Mouse (Mus musculus) CH12.LX (cell line): ENCODE results near the gene Exd1. TPM values are rescaled to one million over a fixed set of nuclear protein-coding genes. Genes with fewer than 3 reads are reported as not detected.
"Not testable (repeated sequence)": the region's sequence is repeated elsewhere in the genome, so short reads cannot be mapped to it uniquely, and the experiment has no call there.

Source experiments
- DNase-seq: peaks from one replicate; pipeline ENCODE4 v3.0.0-alpha.2; 2013; ENCODE audit errors: extremely low read depth
- H3K27ac ChIP-seq: 2 replicates; pipeline ENCODE4 v1.5.1; 2012; ENCODE audit warnings: low read depth, mild to moderate bottlenecking, control low read depth, moderate library complexity; ENCODE audit not compliant: insufficient read depth
- H3K27me3 ChIP-seq: replicated peaks from 2 replicates; pipeline ENCODE3; 2012; ENCODE audit warnings: inconsistent platforms
- H3K36me3 ChIP-seq, 2 experiments: replicated peaks in 1 of 2; 2 replicates each; pipeline versions ENCODE3 to v1.6.1; 2012; ENCODE audit warnings: inconsistent platforms in 1 of 2, low read length in 1 of 2, mild to moderate bottlenecking in 1 of 2, mixed read lengths in 1 of 2, moderate library complexity in 1 of 2; ENCODE audit not compliant: control insufficient read depth in 1 of 2, insufficient read depth in 1 of 2
- H3K4me1 ChIP-seq, 2 experiments: 2 replicates each; pipeline ENCODE4 v1.6.1; 2012; ENCODE audit warnings: inconsistent platforms in 1 of 2, moderate library complexity in 1 of 2; ENCODE audit not compliant: insufficient read depth in 2 of 2, control insufficient read depth in 1 of 2
- H3K4me2 ChIP-seq: 2 replicates; pipeline ENCODE4 v1.6.1; 2012; ENCODE audit warnings: low read depth, mild to moderate bottlenecking, control low read depth; ENCODE audit not compliant: poor library complexity, insufficient read depth, severe bottlenecking
- H3K4me3 ChIP-seq, 3 experiments: fragments of 150-350 bp in 1 of 3; sonication (generic) in 1 of 3; replicated peaks in 1 of 3; 2 replicates each; pipeline versions ENCODE3 to v1.5.1; 2011 to 2012; ENCODE audit warnings: low read depth in 2 of 3, low read length in 2 of 3, mild to moderate bottlenecking in 2 of 3, moderate library complexity in 2 of 3, control low read depth in 1 of 3, improper control_type of control experiment in 1 of 3, inconsistent platforms in 1 of 3, mixed read lengths in 1 of 3; ENCODE audit not compliant: poor library complexity in 1 of 3
- H3K79me2 ChIP-seq: replicated peaks from 2 replicates; pipeline ENCODE4 v1.6.1; 2012; ENCODE audit warnings: mild to moderate bottlenecking, moderate library complexity; ENCODE audit not compliant: control insufficient read depth, poor library complexity, insufficient read depth, severe bottlenecking; ENCODE audit errors: extremely low read depth
- H3K9ac ChIP-seq: 2 replicates; pipeline ENCODE4 v1.6.1; 2012; ENCODE audit warnings: low read depth, mild to moderate bottlenecking, control low read depth, moderate library complexity; ENCODE audit not compliant: insufficient read depth
- H3K9me3 ChIP-seq: replicated peaks from 2 replicates; pipeline ENCODE3; 2012; ENCODE audit warnings: low read length, inconsistent platforms, mixed read lengths
- BHLHE40 ChIP-seq: IDR thresholded peaks from 2 replicates; pipeline ENCODE4 v1.6.1; 2011; ENCODE audit warnings: mild to moderate bottlenecking, low read depth, low read length, improper control_type of control experiment
- CTCF ChIP-seq, 2 experiments: IDR thresholded peaks in 1 of 2; conservative IDR thresholded peaks in 1 of 2; 2 replicates each; pipeline ENCODE4 v1.5.1; 2011 to 2012; ENCODE audit warnings: low read depth in 2 of 2, low read length in 2 of 2, improper control_type of control experiment in 1 of 2, inconsistent platforms in 1 of 2, mild to moderate bottlenecking in 1 of 2, moderate library complexity in 1 of 2
- E2F4 ChIP-seq: IDR thresholded peaks from 2 replicates; pipeline ENCODE4 v1.6.1; 2011; ENCODE audit warnings: low read depth, low read length, improper control_type of control experiment; ENCODE audit not compliant: insufficient replicate concordance
- ELF1 ChIP-seq: IDR thresholded peaks from 2 replicates; pipeline ENCODE4 v1.6.1; 2014; ENCODE audit warnings: low read depth, mild to moderate bottlenecking, inconsistent platforms, low read length, improper control_type of control experiment
- EP300 ChIP-seq: IDR thresholded peaks from 2 replicates; pipeline ENCODE4 v1.6.1; 2011; ENCODE audit warnings: low read length, improper control_type of control experiment
- GABPA ChIP-seq: IDR thresholded peaks from 2 replicates; pipeline ENCODE4 v1.6.1; 2012; ENCODE audit warnings: low read depth, low read length, improper control_type of control experiment, inconsistent platforms; ENCODE audit not compliant: insufficient replicate concordance
- JUN ChIP-seq: IDR thresholded peaks from 2 replicates; pipeline ENCODE4 v1.6.1; 2011; ENCODE audit warnings: low read depth, mild to moderate bottlenecking, low read length, improper control_type of control experiment, moderate library complexity; ENCODE audit not compliant: insufficient read depth
- KAT2A ChIP-seq: IDR thresholded peaks from 2 replicates; pipeline ENCODE4 v1.6.1; 2012; ENCODE audit warnings: low read length, improper control_type of control experiment, inconsistent platforms; ENCODE audit not compliant: insufficient replicate concordance
- MAFK ChIP-seq: IDR thresholded peaks from 2 replicates; pipeline ENCODE4 v1.6.1; 2011; ENCODE audit warnings: low read length, improper control_type of control experiment; ENCODE audit not compliant: insufficient replicate concordance
- MEF2A ChIP-seq: IDR thresholded peaks from 2 replicates; pipeline ENCODE4 v1.6.1; 2014; ENCODE audit warnings: low read depth, mild to moderate bottlenecking, inconsistent platforms, low read length, improper control_type of control experiment, borderline replicate concordance
- MXI1 ChIP-seq: IDR thresholded peaks from 2 replicates; pipeline ENCODE4 v1.6.1; 2011; ENCODE audit warnings: mild to moderate bottlenecking, low read depth, low read length, improper control_type of control experiment
- MYC ChIP-seq: IDR thresholded peaks from 2 replicates; pipeline ENCODE4 v1.6.1; 2011; ENCODE audit warnings: low read depth, mild to moderate bottlenecking, improper control_type of control experiment, low read length
- PAX5 ChIP-seq: IDR thresholded peaks from 2 replicates; pipeline ENCODE4 v1.6.1; 2012; ENCODE audit warnings: low read length, inconsistent platforms, mixed read lengths
- POLR2AphosphoS2 ChIP-seq: IDR thresholded peaks from 2 replicates; pipeline ENCODE4 v1.6.1; 2011; ENCODE audit warnings: low read depth, low read length, improper control_type of control experiment
- RAD21 ChIP-seq: IDR thresholded peaks from 2 replicates; pipeline ENCODE4 v1.6.1; 2011; ENCODE audit warnings: low read depth, mild to moderate bottlenecking, low read length, improper control_type of control experiment, moderate library complexity
- SIN3A ChIP-seq: IDR thresholded peaks from 2 replicates; pipeline ENCODE4 v1.6.1; 2012; ENCODE audit warnings: low read length, improper control_type of control experiment, inconsistent platforms
- SMC3 ChIP-seq: IDR thresholded peaks from 2 replicates; pipeline ENCODE4 v1.6.1; 2011; ENCODE audit warnings: low read depth, low read length, improper control_type of control experiment
- UBTF ChIP-seq: IDR thresholded peaks from 2 replicates; pipeline ENCODE4 v1.6.1; 2012; ENCODE audit warnings: low read depth, mild to moderate bottlenecking, inconsistent platforms, low read length, improper control_type of control experiment, moderate library complexity
- USF2 ChIP-seq: conservative IDR thresholded peaks from 2 replicates; pipeline ENCODE4 v1.6.1; 2011; ENCODE audit warnings: low read depth, low read length, improper control_type of control experiment
- ZC3H11A ChIP-seq: IDR thresholded peaks from 2 replicates; pipeline ENCODE4 v1.6.1; 2012; ENCODE audit warnings: low read depth, mild to moderate bottlenecking, inconsistent platforms, low read length, improper control_type of control experiment
- ZKSCAN1 ChIP-seq: IDR thresholded peaks from 2 replicates; pipeline ENCODE4 v1.6.1; 2012; ENCODE audit warnings: low read depth, inconsistent platforms, low read length, improper control_type of control experiment, borderline replicate concordance
- ZMIZ1 ChIP-seq: IDR thresholded peaks from 2 replicates; pipeline ENCODE4 v1.6.1; 2012; ENCODE audit warnings: low read depth, mild to moderate bottlenecking, inconsistent platforms, low read length, improper control_type of control experiment
- dilution Hi-C: fragments of 300-500 bp; cut with MboI; formaldehyde crosslinking; loops from 2 replicates; pipeline ENCODE4 v1.14.3; 2020; ENCODE audit warnings: low sequenced_read_pairs; ENCODE audit not compliant: extremely low pct_unique_long_range_greater_than_20kb, extremely low pct_ligation_motif_present
- in situ Hi-C: fragments of 300-500 bp; cut with MboI; formaldehyde crosslinking; loops from 3 replicates; pipeline ENCODE4 v1.14.3; 2019; ENCODE audit warnings: low sequenced_read_pairs, low pct_ligation_motif_present, low pct_unique_long_range_greater_than_20kb, mixed read lengths
- polyA plus RNA-seq: library from polyadenylated mRNA; unstranded; fragments of >175 nt; gene quantifications from 2 replicates; pipeline ENCODE4 v1.2.1, GENCODE M21; 2012; ENCODE audit warnings: low read depth; ENCODE audit not compliant: insufficient read length
- total RNA-seq, 2 experiments: library from RNA; depleted of rRNA; stranded (reverse); fragments of 300-350 nt in 1 of 2; fragments of >200 nt in 1 of 2; gene quantifications; 2 replicates each; pipeline ENCODE4 v1.2.3; 2012 to 2014

The Exd1 gene
- total and polyA plus RNA-seq, 3 experiments: 0.17 to 0.39 (median 0.25) TPM

- in situ Hi-C loops, H3K27ac ChIP-seq, H3K36me3 ChIP-seq, H3K4me1 ChIP-seq, dilution Hi-C loops, H3K4me3 ChIP-seq, H3K9ac ChIP-seq, H3K4me2 ChIP-seq, H3K9me3 ChIP-seq, H3K79me2 ChIP-seq, DNase-seq, H3K27me3 ChIP-seq: not testable (repeated sequence)
Observed at GRCm38 (mm10) chr2:119508518-119508917, 38.9 kb downstream of the Exd1 start.

GRCm38 (mm10) chr2:119507108-119507507, 40.3 kb downstream of the Exd1 start:
- no peak overlapping the region for H3K4me2 ChIP-seq
- no peaks in the 10 kb centered on the region for H3K36me3 ChIP-seq
- H3K9me3 ChIP-seq: no peaks in the 10 kb centered on the region
- peaks cover 3 to 4% of the 10 kb centered on the region in 2 experiments; a peak in 2 of 4 replicates for H3K4me1 ChIP-seq
- dilution Hi-C loops (no loop called here), in situ Hi-C loops (no loop called here)
- no peak overlapping the region for H3K9ac ChIP-seq
- H3K27me3 ChIP-seq: no peaks in the 10 kb centered on the region
- no peaks in the 10 kb centered on the region for H3K79me2 ChIP-seq
- DNase-seq: peak; percentile 21
- TF ChIP-seq SMC3 (peak; percentile 42), CTCF (conservative IDR thresholded peaks at IDR 0.05 in 1 of 2, IDR thresholded peaks at IDR 0.05 in 1 of 2; ENCODE audit: low read depth in 2 of 2, low read length in 2 of 2) (peak in 1 of 2 experiments; percentile 70; a peak in 2 of 4 replicates), RAD21 (peak; percentile 71), KAT2A (no peak), ZMIZ1 (no peak)
- H3K4me3 ChIP-seq: no peak overlapping the region
- no peak overlapping the region for H3K27ac ChIP-seq

GRCm38 (mm10) chr2:119500965-119501652, 46.3 kb downstream of the Exd1 start:
- Histone ChIP-seq H3K9ac (no peak overlapping the region), H3K27ac (no peak overlapping the region), H3K36me3 (no peaks in the 10 kb centered on the region), H3K4me2 (no peak overlapping the region), H3K27me3 (no peaks in the 10 kb centered on the region), H3K79me2 (no peaks in the 10 kb centered on the region), H3K4me3 (no peak overlapping the region), H3K4me1 (peaks cover 3 to 4% of the 10 kb centered on the region in 2 experiments; a peak in 2 of 4 replicates)
- DNase-seq: no peak
- dilution Hi-C loops: no loop called here
- in situ Hi-C loops: no loop called here
- no peak for TF ChIP-seq PAX5
- TF ChIP-seq MEF2A: no peak
- TF ChIP-seq MXI1: no peak
- TF ChIP-seq USF2: no peak
- no peak for TF ChIP-seq ZC3H11A
- no peak for TF ChIP-seq SIN3A
- no peak for TF ChIP-seq KAT2A
- TF ChIP-seq ZKSCAN1: no peak
- TF ChIP-seq E2F4: no peak
- no peak for TF ChIP-seq BHLHE40
- TF ChIP-seq ELF1: no peak
- TF ChIP-seq JUN: no peak
- TF ChIP-seq UBTF: no peak
- no peak for TF ChIP-seq POLR2AphosphoS2
- no peak for TF ChIP-seq MAFK
- no peak for TF ChIP-seq MYC
- no peak for TF ChIP-seq GABPA
- TF ChIP-seq EP300: no peak
- TF ChIP-seq, all 38 proteins: peak for 0
- no peaks in the 10 kb centered on the region for H3K9me3 ChIP-seq
